Mouse (Mus musculus) MEL (cell line): Measurements from ENCODE around the gene Plb1.

ENCODE experiments used
- CHD2 ChIP-seq: IDR thresholded peaks from 2 replicates; pipeline ENCODE4 v1.6.1; 2011; ENCODE audit warnings: low read length, improper control_type of control experiment
- CTCF ChIP-seq, 3 experiments: IDR thresholded peaks in 2 of 3; conservative IDR thresholded peaks in 1 of 3; 2 replicates each; pipeline ENCODE4 v1.5.1; 2011 to 2012; ENCODE audit warnings: low read length in 3 of 3, low read depth in 2 of 3, mild to moderate bottlenecking in 2 of 3, improper control_type of control experiment in 1 of 3, inconsistent platforms in 1 of 3, mixed read lengths in 1 of 3, moderate library complexity in 1 of 3; ENCODE audit not compliant: control insufficient read depth in 1 of 3, insufficient read depth in 1 of 3, poor library complexity in 1 of 3, severe bottlenecking in 1 of 3
- E2F4 ChIP-seq: IDR thresholded peaks from 2 replicates; pipeline ENCODE4 v1.6.1; 2011; ENCODE audit warnings: low read depth, low read length, improper control_type of control experiment, borderline replicate concordance
- EP300 ChIP-seq, 2 experiments: IDR thresholded peaks; 2 replicates each; pipeline ENCODE4 v1.6.1; 2011; ENCODE audit warnings: improper control_type of control experiment in 2 of 2, low read length in 2 of 2, low read depth in 1 of 2, mild to moderate bottlenecking in 1 of 2
- MAX ChIP-seq: IDR thresholded peaks from 2 replicates; pipeline ENCODE4 v1.6.1; 2011; ENCODE audit warnings: low read length, improper control_type of control experiment
- MAZ ChIP-seq: IDR thresholded peaks from 2 replicates; pipeline ENCODE4 v1.6.1; 2012; ENCODE audit warnings: low read depth, mild to moderate bottlenecking, inconsistent platforms, low read length, improper control_type of control experiment
- MEF2A ChIP-seq: IDR thresholded peaks from 2 replicates; pipeline ENCODE4 v1.6.1; 2014; ENCODE audit warnings: low read depth, mild to moderate bottlenecking, inconsistent platforms, low read length, improper control_type of control experiment; ENCODE audit not compliant: poor library complexity, insufficient replicate concordance, severe bottlenecking; ENCODE audit errors: extremely low read depth
- POLR2A ChIP-seq, 2 experiments: IDR thresholded peaks; 2 replicates each; pipeline ENCODE4 v1.6.1; 2011 to 2012; ENCODE audit warnings: low read length in 2 of 2, mild to moderate bottlenecking in 2 of 2, control low read depth in 1 of 2, improper control_type of control experiment in 1 of 2, low read depth in 1 of 2, moderate library complexity in 1 of 2; ENCODE audit not compliant: control insufficient read depth in 1 of 2, insufficient read depth in 1 of 2, poor library complexity in 1 of 2
- ZC3H11A ChIP-seq: IDR thresholded peaks from 2 replicates; pipeline ENCODE4 v1.6.1; 2012; ENCODE audit warnings: low read depth, mild to moderate bottlenecking, inconsistent platforms, low read length, improper control_type of control experiment

GRCm38 (mm10) chr5:32378546-32378945 is 146.0 kb downstream of the Plb1 start:
- no peak for TF ChIP-seq MEF2A
- no peak for TF ChIP-seq EP300 (IDR thresholded peaks at IDR 0.05; ENCODE audit: low read depth in 1 of 2, low read length in 2 of 2)
- TF ChIP-seq CTCF (IDR thresholded peaks at IDR 0.05 in 2 of 3, conservative IDR thresholded peaks at IDR 0.05 in 1 of 3; ENCODE audit: control insufficient read depth in 1 of 3, insufficient read depth in 1 of 3, low read depth in 2 of 3, low read length in 3 of 3, poor library complexity in 1 of 3, severe bottlenecking in 1 of 3), result no peak
- TF ChIP-seq ZC3H11A, result no peak
- no peak for TF ChIP-seq POLR2A (IDR thresholded peaks at IDR 0.05; ENCODE audit: control insufficient read depth in 1 of 2, insufficient read depth in 1 of 2, low read depth in 1 of 2, low read length in 2 of 2, poor library complexity in 1 of 2)
- no peak for TF ChIP-seq CHD2
- TF ChIP-seq E2F4, result no peak
- no peak for TF ChIP-seq MAZ
- TF ChIP-seq MAX, result no peak
